Mouse (Mus musculus) hindbrain, embryonic 13.5 days (tissue): ENCODE measurements around the gene Dact2. TPM values are rescaled to one million over a fixed set of nuclear protein-coding genes. Genes with fewer than 3 reads are reported as not detected.

Experiments
- ATAC-seq: fragments of 200-750 bp; cut with Nextera tagmentation; 2 replicates; pipeline ENCODE4 v1.8.0; 2017; ENCODE audit warnings: moderate TSS enrichment; ENCODE audit not compliant: low FRiP score
- H3K27ac ChIP-seq: fragments of 300-500 bp; sonication (generic); 2 replicates; pipeline ENCODE4 v1.5.1; 2015; ENCODE audit warnings: inconsistent platforms, mild to moderate bottlenecking, moderate library complexity
- H3K27me3 ChIP-seq: fragments of 300-500 bp; sonication (generic); 2 replicates; pipeline ENCODE4 v1.6.1; 2015; ENCODE audit warnings: mild to moderate bottlenecking, inconsistent platforms
- H3K36me3 ChIP-seq: fragments of 300-500 bp; sonication (generic); 2 replicates; pipeline ENCODE4 v1.6.1; 2015; ENCODE audit warnings: mild to moderate bottlenecking, inconsistent platforms
- H3K4me1 ChIP-seq: fragments of 300-500 bp; sonication (generic); replicated peaks from 2 replicates; pipeline ENCODE4 v1.6.1; 2015; ENCODE audit warnings: inconsistent platforms
- H3K4me2 ChIP-seq: fragments of 300-500 bp; sonication (generic); 2 replicates; pipeline ENCODE4 v1.6.1; 2015; ENCODE audit warnings: inconsistent platforms, mild to moderate bottlenecking, moderate library complexity
- H3K4me3 ChIP-seq: fragments of 300-500 bp; sonication (generic); 2 replicates; pipeline ENCODE4 v1.5.1; 2015; ENCODE audit warnings: mild to moderate bottlenecking, inconsistent platforms
- H3K9ac ChIP-seq: fragments of 300-500 bp; sonication (generic); 2 replicates; pipeline ENCODE4 v1.6.1; 2015; ENCODE audit warnings: mild to moderate bottlenecking, inconsistent platforms
- H3K9me3 ChIP-seq: fragments of 300-500 bp; sonication (generic); 2 replicates; pipeline ENCODE4 v1.6.1; 2016; ENCODE audit warnings: inconsistent platforms
- WGBS: fragments of 180-500 bp; shearing (Covaris S2); methylation state at CpG from one replicate; pipeline ENCODE4 v1.1.7; 2015; 5-methylcytosine and 5-hydroxymethylcytosine counted together
- polyA plus RNA-seq: library from polyadenylated mRNA; unstranded; fragments of >200 nt; fragmentation: Nextera tagmentation; extraction: Ambion mirVana; gene quantifications from 2 replicates; pipeline ENCODE4 v1.2.1, GENCODE M21; 2015

Gene Dact2
- polyA plus RNA-seq, 1 experiment from 2014 or later: 0.53 TPM

DNA sequence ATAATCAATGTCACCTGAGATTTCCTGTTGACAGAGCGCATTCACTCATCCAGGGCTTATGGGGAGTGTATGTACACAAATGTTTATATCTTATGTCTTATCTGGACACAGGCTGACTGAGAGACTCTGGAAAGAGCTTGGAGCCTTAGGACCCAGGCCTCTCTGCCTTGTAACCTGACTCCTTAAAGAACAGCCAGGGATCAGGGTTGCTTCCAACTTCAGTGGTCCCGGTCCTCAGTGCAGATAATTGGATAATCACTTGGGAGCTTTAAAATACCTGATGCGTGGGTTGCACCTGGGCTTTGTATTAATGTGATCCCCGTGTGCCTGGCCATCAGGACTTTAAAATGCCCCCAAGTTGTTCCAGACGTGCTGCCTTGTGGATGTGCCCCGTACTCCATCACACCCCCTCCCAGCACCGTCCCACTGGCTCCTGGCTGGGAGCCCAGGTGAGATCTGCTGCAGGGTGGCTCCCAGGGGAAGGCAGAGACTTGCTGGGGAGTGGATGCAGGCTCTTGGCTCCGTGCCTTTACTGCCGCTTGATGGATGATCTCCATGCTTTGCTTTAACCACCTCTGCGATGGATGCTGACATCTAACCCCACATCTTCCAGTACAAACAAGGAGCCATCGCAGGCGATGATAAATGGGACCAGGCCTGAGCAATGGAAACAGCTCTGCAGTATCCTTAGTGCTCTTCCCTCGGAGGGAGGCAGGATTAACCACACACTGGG, 26.8 kb upstream of the Dact2 start:
- 22% methylated on average over 13 of the region's 13 CpGs for WGBS
- no peaks in the 10 kb centered on the region for H3K36me3 ChIP-seq
- peaks cover 8% of the 10 kb centered on the region; the same call in 1 of the 2 replicates for H3K27me3 ChIP-seq
- H3K27ac ChIP-seq: no peak overlapping the region
- no peak overlapping the region for H3K4me2 ChIP-seq
- peak overlapping the region; percentile 35; the same call in 1 of the 2 replicates for H3K9ac ChIP-seq
- 0 out of 2 replicates have a peak, but pooled peaks have one; percentile 40 for ATAC-seq
- no peaks in the 10 kb centered on the region for H3K9me3 ChIP-seq
- H3K4me1 ChIP-seq: peaks cover 11% of the 10 kb centered on the region
- H3K4me3 ChIP-seq: no peak overlapping the region

- Histone ChIP-seq H3K4me1 (peaks cover 11% of the 10 kb centered on the region), H3K4me3 (no peak overlapping the region), H3K27me3 (peaks cover 8% of the 10 kb centered on the region; the same call in 1 of the 2 replicates), H3K9ac (no peak overlapping the region), H3K27ac (no peak overlapping the region), H3K9me3 (no peaks in the 10 kb centered on the region), H3K4me2 (no peak overlapping the region), H3K36me3 (no peaks in the 10 kb centered on the region)
- no peak for ATAC-seq
- 89% methylated on average over 4 of the region's 4 CpGs for WGBS
Measured at GRCm38 (mm10) chr17:14228381-14228780, 24.3 kb upstream of the Dact2 start.

DNA sequence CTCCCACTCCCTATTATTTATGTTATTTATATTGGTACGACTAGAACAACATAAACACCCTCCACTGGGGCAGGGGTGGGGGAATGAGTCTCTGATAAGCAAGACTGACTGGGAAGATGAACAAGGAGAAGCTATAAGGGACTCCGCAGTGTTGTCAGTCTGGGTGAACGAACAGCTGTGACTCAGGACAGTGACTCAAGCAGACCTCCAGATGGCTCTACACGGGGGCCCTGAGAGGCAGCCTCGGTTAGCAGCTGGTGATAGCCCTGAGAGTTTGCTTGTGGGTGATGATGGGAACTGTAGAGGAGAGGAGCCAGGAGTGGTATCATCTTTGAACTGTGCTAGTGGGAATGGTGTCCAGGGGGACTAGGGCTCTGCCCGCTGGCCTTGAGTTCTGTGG, 23.5 kb upstream of the Dact2 start:
- Histone ChIP-seq H3K4me1 (peaks cover 11% of the 10 kb centered on the region), H3K27ac (no peak overlapping the region), H3K9ac (no peak overlapping the region), H3K4me3 (no peak overlapping the region), H3K27me3 (peaks cover 8% of the 10 kb centered on the region; the same call in 1 of the 2 replicates), H3K9me3 (no peaks in the 10 kb centered on the region), H3K36me3 (no peaks in the 10 kb centered on the region), H3K4me2 (no peak overlapping the region)
- ATAC-seq: no peak
- 45% methylated on average over 6 of the region's 6 CpGs for WGBS

DNA sequence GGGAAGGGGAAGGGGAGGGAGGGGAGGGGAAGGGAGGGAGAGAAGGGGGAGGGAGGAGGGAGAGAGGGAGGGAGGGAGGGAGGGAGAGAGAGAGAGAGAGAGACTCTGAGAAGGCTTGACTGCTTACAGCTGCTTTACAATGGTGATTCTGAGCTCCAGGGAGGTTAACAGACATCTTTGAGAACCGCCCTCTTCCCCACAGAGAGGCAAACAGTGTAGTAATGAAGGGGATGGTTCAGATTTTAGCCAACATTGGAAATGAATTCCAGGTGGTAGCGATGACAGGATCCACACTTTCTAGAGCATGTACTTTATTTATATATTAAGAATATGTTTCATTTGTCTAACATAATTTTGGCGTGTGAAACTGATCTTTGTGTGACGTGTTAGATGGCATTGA, 22.7 kb upstream of the Dact2 start:
- no peaks in the 10 kb centered on the region for H3K36me3 ChIP-seq
- peaks cover 11% of the 10 kb centered on the region for H3K4me1 ChIP-seq
- no peak overlapping the region for H3K4me2 ChIP-seq
- H3K9me3 ChIP-seq: no peaks in the 10 kb centered on the region
- no peak for ATAC-seq
- WGBS: 35% methylated on average over 4 of the region's 4 CpGs
- H3K27ac ChIP-seq: no peak overlapping the region
- H3K4me3 ChIP-seq: no peak overlapping the region
- no peak overlapping the region for H3K9ac ChIP-seq
- H3K27me3 ChIP-seq: peaks cover 8% of the 10 kb centered on the region; the same call in 1 of the 2 replicates

DNA sequence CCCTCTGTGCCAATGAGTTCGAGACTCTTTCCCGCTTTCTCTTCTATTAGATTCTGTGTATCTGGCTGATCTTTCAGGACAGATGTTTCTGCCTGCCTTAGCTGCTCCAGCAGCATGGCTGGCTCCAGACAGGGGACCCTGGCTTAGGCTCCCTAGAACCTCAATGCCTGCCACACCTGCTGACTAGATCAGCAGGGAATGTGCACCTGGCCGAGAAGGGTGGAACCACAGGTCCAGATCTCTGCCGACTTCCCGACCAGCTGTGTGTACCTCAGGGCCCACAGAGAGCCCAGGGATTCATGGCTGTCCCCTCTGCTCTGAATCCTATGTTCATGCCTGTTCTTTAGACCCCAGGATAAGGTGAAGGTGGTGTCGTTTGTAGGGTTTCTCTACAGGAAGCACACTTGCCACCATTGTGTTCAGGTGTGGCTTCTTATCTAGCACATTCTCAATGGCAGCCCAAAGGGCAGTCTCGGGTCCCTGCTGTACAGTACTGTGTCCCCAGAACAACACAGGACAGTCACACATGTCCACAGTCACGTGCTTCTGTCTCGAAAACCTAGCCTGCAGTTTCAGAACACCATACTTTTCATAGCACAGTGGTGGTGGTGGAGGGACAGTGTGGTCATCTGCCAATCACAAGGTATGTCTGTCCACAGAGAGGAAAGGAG, 22.0 kb upstream of the Dact2 start:
- Histone ChIP-seq H3K4me1 (peaks cover 6% of the 10 kb centered on the region), H3K4me3 (no peak overlapping the region), H3K9ac (no peak overlapping the region), H3K4me2 (no peak overlapping the region), H3K9me3 (no peaks in the 10 kb centered on the region), H3K27me3 (peaks cover 8% of the 10 kb centered on the region; the same call in 1 of the 2 replicates), H3K36me3 (no peaks in the 10 kb centered on the region), H3K27ac (no peak overlapping the region)
- no peak for ATAC-seq
- WGBS: 77% methylated on average over 9 of the region's 9 CpGs

GRCm38 (mm10) chr17:14221893-14222615, 17.9 kb upstream of the Dact2 start:
- no peak for ATAC-seq
- 29% methylated on average over 11 of the region's 11 CpGs for WGBS

DNA sequence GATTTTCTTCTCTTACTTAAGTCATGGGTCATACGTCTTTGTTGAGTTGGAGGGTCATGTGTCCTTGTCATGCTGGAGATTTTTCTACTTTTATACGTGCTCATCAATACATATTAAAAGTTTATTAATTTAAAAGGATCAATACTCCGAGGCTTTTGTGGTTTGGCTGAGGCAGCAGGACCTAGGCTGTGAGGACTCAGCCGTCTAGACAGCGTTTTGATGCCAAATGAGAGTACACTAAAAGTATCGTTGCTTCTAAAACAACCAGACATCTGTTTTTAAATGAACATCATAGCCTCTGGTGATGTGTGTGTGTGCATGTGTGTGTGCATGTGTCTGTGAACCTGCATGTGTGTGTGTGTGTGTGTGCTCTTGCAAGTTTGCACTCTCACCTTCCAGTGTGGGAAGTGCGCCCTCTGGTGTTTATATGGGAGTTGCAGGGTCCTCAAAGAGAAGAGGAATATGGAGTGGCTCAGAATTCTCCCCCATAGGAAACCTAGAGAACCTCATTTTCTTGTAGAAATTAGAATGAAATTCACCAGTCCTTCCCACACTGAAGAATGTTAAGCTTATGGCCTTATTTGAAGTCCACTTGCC, 16.6 kb upstream of the Dact2 start:
- H3K27me3 ChIP-seq: no peaks in the 10 kb centered on the region
- no peaks in the 10 kb centered on the region for H3K9me3 ChIP-seq
- H3K36me3 ChIP-seq: no peaks in the 10 kb centered on the region
- H3K4me3 ChIP-seq: no peak overlapping the region
- peak; percentile 47; the same call in 1 of the 2 replicates for ATAC-seq
- H3K4me1 ChIP-seq: no peaks in the 10 kb centered on the region
- 65% methylated on average over 7 of the region's 7 CpGs for WGBS
- no peak overlapping the region for H3K27ac ChIP-seq
- no peak overlapping the region for H3K4me2 ChIP-seq
- no peak overlapping the region for H3K9ac ChIP-seq

More at GRCm38 (mm10) chr17:14221893-14222615, 17.9 kb upstream of the Dact2 start:
- Histone ChIP-seq H3K27me3 (0 out of 2 replicates have a peak, but pooled peaks cover 5% of the 10 kb centered on the region), H3K4me3 (no peak overlapping the region), H3K9me3 (no peaks in the 10 kb centered on the region), H3K4me1 (no peaks in the 10 kb centered on the region), H3K36me3 (no peaks in the 10 kb centered on the region), H3K9ac (no peak overlapping the region), H3K4me2 (no peak overlapping the region), H3K27ac (no peak overlapping the region)

GRCm38 (mm10) chr17:14213976-14214529, 9.9 kb upstream of the Dact2 start:
- ATAC-seq: no peak
- H3K27me3 ChIP-seq: no peaks in the 10 kb centered on the region
- H3K4me1 ChIP-seq: peaks cover 8% of the 10 kb centered on the region; the same call in 1 of the 2 replicates
- H3K9ac ChIP-seq: no peak overlapping the region
- H3K4me2 ChIP-seq: no peak overlapping the region
- H3K9me3 ChIP-seq: no peaks in the 10 kb centered on the region
- no peak overlapping the region for H3K27ac ChIP-seq
- H3K4me3 ChIP-seq: no peak overlapping the region
- 64% methylated on average over 3 of the region's 3 CpGs for WGBS
- H3K36me3 ChIP-seq: no peaks in the 10 kb centered on the region

GRCm38 (mm10) chr17:14212796-14213195, 8.7 kb upstream of the Dact2 start:
- Histone ChIP-seq H3K27me3 (peaks cover 4% of the 10 kb centered on the region; the same call in 1 of the 2 replicates), H3K9me3 (no peaks in the 10 kb centered on the region), H3K27ac (no peak overlapping the region), H3K4me3 (no peak overlapping the region), H3K9ac (no peak overlapping the region), H3K36me3 (no peaks in the 10 kb centered on the region), H3K4me2 (no peak overlapping the region), H3K4me1 (peaks cover 8% of the 10 kb centered on the region; the same call in 1 of the 2 replicates)
- 63% methylated on average over 7 of the region's 7 CpGs for WGBS
- no peak for ATAC-seq

GRCm38 (mm10) chr17:14207093-14207561, 3.0 kb upstream of the Dact2 start:
- no peak overlapping the region for H3K4me3 ChIP-seq
- H3K27me3 ChIP-seq: peaks cover 54% of the 10 kb centered on the region
- H3K9ac ChIP-seq: no peak overlapping the region
- no peak overlapping the region for H3K27ac ChIP-seq
- ATAC-seq: no peak
- H3K4me2 ChIP-seq: no peak overlapping the region
- no peaks in the 10 kb centered on the region for H3K9me3 ChIP-seq
- no peaks in the 10 kb centered on the region for H3K36me3 ChIP-seq
- H3K4me1 ChIP-seq: peaks cover 29% of the 10 kb centered on the region
- 23% methylated on average over 5 of the region's 5 CpGs for WGBS

- 33% methylated on average over 3 of the region's 3 CpGs for WGBS
- no peaks in the 10 kb centered on the region for H3K36me3 ChIP-seq
- no peak overlapping the region for H3K4me2 ChIP-seq
- peaks cover 65% of the 10 kb centered on the region for H3K27me3 ChIP-seq
- peak; percentile 34; the same call in 1 of the 2 replicates for ATAC-seq
- no peak overlapping the region for H3K4me3 ChIP-seq
- no peak overlapping the region for H3K9ac ChIP-seq
- no peaks in the 10 kb centered on the region for H3K9me3 ChIP-seq
- H3K27ac ChIP-seq: no peak overlapping the region
- H3K4me1 ChIP-seq: peaks cover 36% of the 10 kb centered on the region
Measured at GRCm38 (mm10) chr17:14206062-14206461, 2.0 kb upstream of the Dact2 start.
